Mouse (Mus musculus) adrenal gland, adult (tissue): ENCODE measurements around the gene Ankrd39.
A peak's percentile ranks its signal among the peaks of the same experiment; 100 is the strongest.

Source experiments
- DNase-seq, 2 experiments: peaks; one replicate each; pipeline ENCODE4 v3.0.0; 2022 to 2023; ENCODE audit warnings: low spot score in 1 of 2; ENCODE audit not compliant: inconsistent age in 2 of 2

The Ankrd39 gene

GRCm38 (mm10) chr1:36546888-36547471 lies at the start of gene Ankrd39:
Gene Ankrd39, minus strand, starts transcription at chr1:36547445.
- DNase-seq, result peak; percentile 98 to 99

DNA sequence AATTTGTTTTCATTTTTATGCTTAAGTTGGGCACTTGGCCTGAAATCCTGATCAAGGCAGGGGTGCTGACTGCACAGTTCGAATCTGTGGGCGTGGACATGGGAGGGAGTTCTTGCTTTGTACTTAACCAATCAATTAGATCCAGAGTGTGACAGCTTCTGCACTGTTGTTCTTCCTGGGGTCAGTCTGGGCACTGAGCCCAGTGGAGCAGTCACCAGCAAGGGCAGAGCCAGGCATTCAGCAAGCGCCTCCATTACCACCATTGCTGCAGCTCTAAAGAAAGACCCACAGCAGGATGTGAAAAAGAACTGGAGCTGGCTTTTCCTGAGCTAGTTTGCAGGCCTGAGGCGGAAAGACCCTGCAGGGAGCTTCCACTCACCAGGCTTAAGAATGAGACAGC lies 48.9 kb upstream of the Ankrd39 start:
- peak; percentile 77 to 84 for DNase-seq

GRCm38 (mm10) chr1:36595167-36595931 lies 48.1 kb upstream of the Ankrd39 start:
- peak in 1 of 2 experiments; percentile 17 for DNase-seq

DNA sequence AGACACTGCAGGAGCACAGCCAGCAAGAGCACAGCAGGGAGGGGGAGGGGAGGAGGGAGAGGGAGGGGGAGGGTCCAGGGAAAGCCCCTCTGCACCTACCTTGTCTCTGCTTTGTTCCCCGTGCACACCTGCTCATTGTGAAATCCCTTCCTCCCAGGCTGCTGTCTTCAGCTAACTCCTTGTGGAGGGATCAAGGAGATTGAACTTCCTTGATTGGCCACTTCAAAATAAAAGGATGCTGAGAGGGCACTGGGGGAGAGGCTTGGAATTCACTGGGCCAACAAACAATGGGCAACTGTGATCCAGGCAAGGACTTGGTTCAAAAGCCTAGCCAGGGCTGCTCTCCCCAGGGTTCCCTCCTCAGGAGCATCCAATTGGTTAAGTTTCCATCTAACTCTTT lies 45.9 kb upstream of the Ankrd39 start:
- no peak for DNase-seq

DNA sequence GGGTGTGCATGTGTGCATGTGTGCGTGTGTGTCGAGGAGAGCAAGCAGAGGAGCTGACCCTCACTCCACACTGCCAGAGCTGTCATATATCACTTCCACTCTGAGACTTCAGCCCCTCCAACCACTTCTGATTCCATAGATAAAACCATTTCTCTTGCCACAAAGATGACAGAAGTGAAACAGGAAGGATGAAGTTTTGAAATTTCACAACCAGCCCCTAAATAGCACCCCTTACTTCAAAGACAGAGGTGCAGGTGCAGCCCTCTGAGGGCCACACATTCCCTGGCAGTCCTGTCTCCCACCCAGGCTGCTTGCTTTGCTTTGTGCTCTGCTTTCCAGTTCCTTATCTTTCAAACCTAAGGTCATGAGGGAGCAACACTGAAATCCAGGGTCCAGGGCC lies 44.2 kb upstream of the Ankrd39 start:
- DNase-seq, result no peak

- no peak for DNase-seq
Observed at GRCm38 (mm10) chr1:36590664-36591063, 43.4 kb upstream of the Ankrd39 start.

GRCm38 (mm10) chr1:36589486-36589885 lies 42.2 kb upstream of the Ankrd39 start:
- peak; percentile 57 to 72 for DNase-seq

GRCm38 (mm10) chr1:36588476-36589450 lies 41.5 kb upstream of the Ankrd39 start:
- DNase-seq, result no peak

DNA sequence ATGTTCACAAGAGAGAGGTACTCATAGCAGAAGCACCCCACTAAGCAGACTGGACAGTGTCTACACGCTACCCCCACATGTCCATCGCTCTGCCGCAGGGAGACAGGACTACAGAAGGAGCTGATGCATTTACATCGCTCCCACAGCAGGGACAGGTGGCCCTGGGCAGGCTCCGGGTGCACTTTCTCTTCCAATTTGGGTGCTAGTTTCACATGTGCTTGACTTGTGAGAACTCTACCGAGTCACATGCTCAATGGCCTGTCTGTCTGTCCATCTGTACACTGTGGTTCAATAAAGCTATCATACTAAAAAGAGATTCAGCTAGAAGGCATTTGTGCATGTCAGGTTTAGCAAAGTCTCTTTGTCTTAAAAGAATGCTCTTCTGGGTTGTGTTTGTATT lies 40.6 kb upstream of the Ankrd39 start:
- DNase-seq, result no peak

GRCm38 (mm10) chr1:36586288-36586687 lies 39.0 kb upstream of the Ankrd39 start:
- DNase-seq, result no peak

GRCm38 (mm10) chr1:36583408-36584116 lies 36.3 kb upstream of the Ankrd39 start:
- DNase-seq, result peak in 1 of 2 experiments; percentile 55

GRCm38 (mm10) chr1:36582211-36582610 lies 35.0 kb upstream of the Ankrd39 start:
- no peak for DNase-seq

DNA sequence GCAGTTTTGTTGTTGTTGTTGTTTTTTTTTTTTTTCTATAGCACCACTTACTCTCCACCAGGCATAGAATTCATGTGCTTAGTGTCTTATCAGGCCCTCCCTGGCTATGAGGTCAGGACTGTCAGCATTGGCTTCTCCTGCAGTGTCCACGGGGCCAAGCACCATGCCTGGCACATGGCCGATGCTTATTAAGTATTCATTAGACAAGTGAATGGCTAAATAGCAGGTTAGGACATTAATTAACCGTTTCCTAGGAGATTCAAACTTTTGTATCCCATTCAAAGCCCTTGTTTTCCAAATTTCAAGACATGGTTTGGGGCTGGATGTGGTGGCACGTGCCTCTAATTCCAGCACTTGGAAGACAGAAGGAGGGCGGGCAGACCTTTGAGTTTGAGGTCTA lies 34.0 kb upstream of the Ankrd39 start:
- no peak for DNase-seq

DNA sequence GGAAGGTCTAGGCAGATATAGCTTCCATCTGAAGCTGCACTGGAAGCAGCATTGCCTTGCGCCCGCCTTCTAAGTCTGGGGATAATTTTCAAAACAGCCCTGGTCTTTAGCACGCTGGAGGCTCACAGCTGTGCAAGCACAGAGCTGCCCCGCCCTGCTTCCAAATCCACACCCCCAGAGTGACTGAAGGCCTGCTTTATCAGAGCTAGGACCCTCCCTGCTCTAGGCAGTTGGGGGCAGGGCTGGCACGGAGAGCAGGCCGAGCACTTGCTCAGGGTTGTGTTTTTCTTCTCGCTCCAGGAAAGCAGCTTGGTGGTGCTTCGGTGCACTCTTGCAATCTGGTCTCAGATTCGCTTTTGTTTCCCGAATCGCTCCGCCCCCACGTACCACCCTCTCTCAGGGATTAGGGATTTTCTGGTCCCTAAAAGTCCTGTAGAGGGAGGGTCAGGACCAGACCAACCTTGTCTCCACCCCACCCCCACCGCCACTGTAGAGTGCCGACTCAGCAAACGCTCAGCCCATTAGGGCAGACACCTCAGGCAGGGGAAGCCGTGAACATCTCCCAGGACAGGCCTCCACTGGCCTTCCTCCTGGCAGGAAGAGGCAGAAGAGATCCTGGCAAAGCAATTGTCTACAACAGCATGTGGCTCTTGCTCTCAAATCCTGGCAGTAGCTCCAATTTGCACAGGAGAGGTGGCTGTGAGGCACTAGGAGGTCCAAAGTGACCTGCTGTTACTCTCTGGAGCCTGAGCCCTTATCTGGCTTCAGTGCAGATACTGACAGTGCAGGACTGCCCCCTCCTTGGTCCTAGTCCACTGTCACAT lies 33.4 kb upstream of the Ankrd39 start:
- peak; percentile 67 to 81 for DNase-seq

DNA sequence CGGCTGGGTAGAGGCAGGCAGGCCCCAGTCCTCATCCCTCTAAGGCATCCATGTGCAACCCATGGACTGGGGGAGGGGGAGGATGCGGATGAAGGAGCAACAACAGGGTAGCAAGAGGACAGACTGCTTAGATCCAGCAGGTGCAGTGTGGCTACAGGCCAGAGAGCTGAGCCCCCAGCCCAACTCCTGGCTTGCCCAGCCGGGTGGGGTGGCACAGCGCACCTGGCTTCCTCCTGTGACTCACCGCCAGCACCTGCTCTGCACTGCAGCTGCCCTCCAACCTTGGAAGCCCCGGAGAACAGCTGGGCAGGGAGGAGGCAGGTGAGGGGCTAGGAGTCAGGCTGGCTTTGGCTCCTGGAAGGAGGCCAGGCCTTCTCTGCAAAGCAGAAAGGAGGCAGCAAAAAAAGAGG lies 32.7 kb upstream of the Ankrd39 start:
- no peak for DNase-seq

GRCm38 (mm10) chr1:36576991-36577675 lies 29.9 kb upstream of the Ankrd39 start:
- no peak for DNase-seq

DNA sequence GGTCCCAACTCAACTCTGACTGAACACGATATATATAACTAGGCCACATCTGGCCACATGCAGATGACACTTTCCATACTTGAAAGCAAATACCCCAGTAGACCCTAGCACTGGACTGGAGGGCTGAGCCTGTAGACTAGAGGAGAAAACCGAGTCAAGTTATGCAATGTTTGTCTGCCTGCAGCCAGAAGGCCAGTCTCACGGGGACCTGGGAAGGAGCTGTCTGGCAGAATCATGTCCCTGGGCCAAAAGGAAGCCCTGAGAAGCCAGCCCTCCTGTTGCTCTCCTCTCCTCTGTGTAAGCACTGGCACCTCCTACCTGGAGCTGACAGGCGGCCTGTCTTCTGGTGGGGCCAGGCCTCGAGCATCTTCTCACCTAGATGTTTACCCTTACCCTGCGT lies 28.1 kb upstream of the Ankrd39 start:
- DNase-seq, result no peak

DNA sequence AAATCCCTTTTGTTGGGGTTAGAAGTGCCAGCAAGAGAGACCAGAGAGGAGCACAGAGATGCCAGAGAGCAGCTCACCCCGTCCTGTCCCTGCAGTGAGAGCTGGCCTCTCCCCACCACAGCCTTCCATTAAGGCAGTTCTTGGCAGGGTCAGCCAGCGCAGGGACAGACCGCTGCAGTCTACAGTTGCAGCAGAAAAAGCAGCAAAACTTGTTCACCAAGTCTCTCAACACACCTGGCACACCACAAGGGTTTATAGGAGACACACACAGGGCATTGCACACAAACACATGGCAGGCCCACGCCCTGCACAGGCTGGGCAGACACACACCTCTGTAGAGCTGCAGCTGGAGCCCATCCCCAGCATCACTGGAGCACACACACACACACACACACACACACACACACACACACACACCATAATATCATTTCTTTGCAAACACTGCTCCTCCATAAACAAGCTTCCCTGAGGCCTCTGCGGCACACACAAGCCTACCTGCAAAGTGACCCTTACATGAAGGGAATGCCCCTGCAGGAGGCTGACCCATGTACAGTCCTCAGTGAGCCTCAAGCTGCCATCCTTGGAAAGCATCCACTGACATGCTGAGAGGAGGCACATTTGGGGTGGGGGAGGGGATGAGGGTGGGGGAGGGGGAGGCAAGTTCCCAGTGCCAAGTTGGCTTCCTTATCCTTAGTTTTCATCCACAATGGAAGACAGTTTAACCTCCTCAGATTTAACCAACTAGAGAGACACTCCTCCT lies 27.1 kb upstream of the Ankrd39 start:
- no peak for DNase-seq

DNA sequence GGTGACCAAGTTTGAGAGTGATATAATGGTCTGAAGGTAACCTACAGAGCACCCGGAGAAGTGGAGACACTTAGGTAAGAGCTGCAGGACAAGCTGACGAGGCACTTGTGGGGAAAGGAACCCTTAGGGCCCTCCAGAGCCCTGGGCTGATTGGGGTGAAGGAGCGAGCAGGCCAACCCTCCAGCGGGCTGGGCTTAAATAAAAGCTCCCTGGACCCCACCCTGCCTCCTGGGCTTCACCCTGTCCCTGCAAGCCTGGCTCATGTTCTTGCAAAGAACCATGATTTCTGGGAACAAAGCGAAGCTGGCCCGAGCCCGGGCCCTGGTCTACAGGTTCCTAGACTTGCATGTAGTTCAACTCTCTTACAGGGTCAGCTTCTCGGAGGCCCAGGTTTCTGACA lies 26.3 kb upstream of the Ankrd39 start:
- no peak for DNase-seq
